Comparison of ENCODE assay signal across 32 mouse cellular contexts in genomic region chr12:70097901-70098300, GRCm38 (mm10). TPM values are rescaled to one million over a fixed set of nuclear protein-coding genes. Genes with fewer than 3 reads are reported as not detected.
"Had no signal": no experiment of that assay in that cellular context is flagged by ENCODE, and none has a peak within 500 bp of the region (broad histone marks: within the 10 kb centered on the region; RNA-seq: fewer than 3 reads in every experiment).

No protein-coding gene starts in this region.

- DNase-seq: gastrocnemius, postnatal 14 days; heart, adult 18-20 months; heart, postnatal 14 days; kidney, adult 18-20 months; kidney, adult 8-10 months; kidney, postnatal 10 days; kidney, postnatal 25 days; kidney, postnatal 4 days; liver; liver, embryonic 13.5 days had no signal

- H3K4me1 ChIP-seq: limb, embryonic 10.5 days; limb, embryonic 12.5 days; liver, embryonic 13.5 days had no signal

- H3K4me2 ChIP-seq: heart, embryonic 11.5 days; heart, embryonic 13.5 days; hindbrain, embryonic 12.5 days; hindbrain, embryonic 14.5 days; intestine, embryonic 15.5 days; limb, embryonic 12.5 days; liver, embryonic 11.5 days; liver, embryonic 13.5 days; liver, embryonic 15.5 days had no signal

- H3K4me3 ChIP-seq: heart, embryonic 13.5 days; hindbrain, embryonic 10.5 days; hindbrain, embryonic 12.5 days; intestine, embryonic 15.5 days; layer of hippocampus, adult 2 months; left cerebral cortex, adult 2 months; limb, embryonic 10.5 days; limb, embryonic 12.5 days; liver, embryonic 13.5 days; liver, embryonic 15.5 days had no signal

- ATAC-seq: hindbrain, embryonic 16.5 days; inflammation-experienced regulatory T-cells, adult 6 months; intestine, embryonic 15.5 days; intestine, postnatal 0 days had no signal

- H3K9me3 ChIP-seq: heart, embryonic 13.5 days; hindbrain, embryonic 10.5 days; hindbrain, embryonic 12.5 days; intestine, embryonic 15.5 days; limb, embryonic 10.5 days; limb, embryonic 12.5 days; liver, embryonic 13.5 days; liver, embryonic 15.5 days had no signal

- H3K9ac ChIP-seq: heart, embryonic 13.5 days; hindbrain, embryonic 12.5 days; hindbrain, embryonic 14.5 days; intestine, embryonic 15.5 days; limb, embryonic 12.5 days; liver, embryonic 13.5 days; liver, embryonic 15.5 days had no signal

- H3K27me3 ChIP-seq: heart, embryonic 13.5 days; hindbrain, embryonic 12.5 days; intestine, embryonic 15.5 days; limb, embryonic 12.5 days; liver, embryonic 13.5 days; liver, embryonic 15.5 days had no signal

- H3K27ac ChIP-seq: heart, embryonic 13.5 days; hindbrain, embryonic 10.5 days; hindbrain, embryonic 12.5 days; hindbrain, embryonic 14.5 days; intestine, embryonic 15.5 days; layer of hippocampus, adult 2 months; left cerebral cortex, adult 2 months; limb, embryonic 10.5 days; limb, embryonic 12.5 days; liver, embryonic 13.5 days; liver, embryonic 15.5 days had no signal

- H3K36me3 ChIP-seq: liver, embryonic 13.5 days; liver, embryonic 15.5 days had no signal

RNA-seq across cellular contexts. Expression of gene Abhd12b, which starts 56.0 kb away (rescaled TPM):
- total RNA-seq: gastrocnemius, postnatal 14 days; gastrocnemius, postnatal 4 days; granulocyte monocyte progenitor cell, adult 5-6 weeks; heart, adult 18-20 months; heart, adult 8-10 months; heart, postnatal 14 days; heart, postnatal 4 days; layer of hippocampus, adult 2 months; layer of hippocampus, postnatal 25 days; left cerebral cortex, postnatal 14 days had no signal
- polyA plus RNA-seq: heart, embryonic 11.5 days; heart, embryonic 13.5 days; hindbrain, embryonic 10.5 days; hindbrain, embryonic 12.5 days; intestine, postnatal 0 days; kidney, embryonic 14.5 days; limb, embryonic 10.5 days; limb, embryonic 12.5 days; liver, embryonic 11.5 days; liver, embryonic 13.5 days; liver, embryonic 15.5 days had no signal
